Mouse (Mus musculus): ENCODE data around the gene Mrps25.

Gene Mrps25

DNA sequence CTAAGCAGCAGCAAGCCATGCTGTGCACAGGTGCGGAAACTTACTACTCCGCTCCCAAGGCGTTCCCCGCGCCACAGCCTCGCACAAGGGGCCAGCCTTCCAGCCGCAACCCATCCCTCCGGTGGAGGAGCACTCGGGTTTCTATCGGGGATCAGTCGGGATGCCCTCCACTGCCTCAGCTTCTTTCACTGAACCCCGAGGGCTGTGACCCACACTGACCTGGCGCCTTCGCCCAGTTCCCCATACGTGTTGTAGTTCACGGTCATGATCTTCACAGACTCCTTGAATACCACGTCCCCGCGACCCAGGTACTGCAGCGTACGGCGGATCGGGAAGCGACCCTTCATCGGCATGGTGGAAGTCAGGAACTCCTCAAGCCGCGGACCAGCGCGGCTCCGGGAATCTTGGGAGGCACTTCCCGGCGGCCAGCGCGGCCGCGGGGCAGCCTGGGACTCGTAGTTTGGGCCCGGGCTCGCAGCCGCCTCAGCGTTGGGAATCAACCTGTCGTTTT is at the start of gene Mrps25:
TSS of gene Mrps25 (minus strand) at position 413 of the 511 bp plus-strand sequence.
- DNase-seq (ENCODE audit: low spot score) = peak; percentile 58

DNA sequence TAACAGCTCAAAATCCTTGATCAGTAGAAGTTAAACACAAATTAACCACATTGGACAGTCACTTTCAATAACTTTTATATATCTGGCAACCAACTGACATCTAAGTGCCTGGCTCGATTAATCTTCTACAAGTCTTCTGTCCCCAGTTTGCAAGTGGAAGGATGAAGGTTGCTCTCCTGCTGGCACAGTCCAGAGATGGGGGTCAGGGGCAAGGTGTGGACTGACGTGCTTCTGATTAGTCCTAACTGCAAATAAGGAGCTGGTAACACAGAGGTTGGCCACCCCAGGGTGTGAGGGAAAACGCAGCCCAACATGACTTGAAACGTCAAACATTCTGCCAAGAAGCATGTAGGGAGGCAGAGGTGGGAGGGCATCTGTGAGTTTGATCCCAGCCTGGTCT is 47.9 kb upstream of the Mrps25 start:
- DNase-seq (ENCODE audit: low spot score) = no peak

DNA sequence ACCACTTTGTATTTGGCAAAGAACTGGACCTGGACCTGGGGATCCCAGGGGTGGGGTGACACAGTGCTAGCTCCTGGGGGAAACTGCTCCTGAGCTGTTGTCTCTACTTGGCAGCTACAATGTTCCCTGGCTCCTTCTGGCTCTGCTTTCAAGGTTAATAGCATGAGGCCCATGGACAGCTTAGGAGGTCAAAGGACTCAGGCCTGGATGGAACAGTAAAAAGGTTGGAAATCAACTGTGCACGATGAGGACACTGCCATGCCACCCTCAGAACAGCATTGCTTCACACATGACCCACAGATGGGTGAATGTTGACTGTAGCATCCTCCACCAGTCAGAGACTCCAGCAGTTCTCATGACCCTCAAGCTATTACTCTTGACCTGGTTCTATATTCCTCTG is 47.5 kb upstream of the Mrps25 start:
- DNase-seq (ENCODE audit: low spot score) = no peak

DNA sequence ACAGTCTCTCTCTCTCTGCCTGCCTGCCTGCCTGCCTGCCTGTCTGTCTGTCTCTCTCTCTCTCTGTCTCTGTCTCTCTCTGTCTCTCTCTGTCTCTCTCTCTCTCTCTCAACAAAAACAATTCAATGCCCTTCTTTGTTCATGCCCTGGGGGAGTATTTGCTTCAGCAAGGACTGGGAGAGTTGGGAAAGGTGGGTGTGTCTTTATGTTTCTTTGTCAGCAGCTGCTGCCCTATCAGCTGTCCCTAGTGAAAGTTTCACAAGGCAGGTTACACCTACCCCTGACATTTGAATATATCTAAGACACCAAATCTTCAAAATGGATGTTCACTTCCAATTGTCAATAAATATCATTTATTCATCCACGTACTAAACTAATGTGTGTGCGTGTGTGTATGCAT is 45.8 kb upstream of the Mrps25 start:
- no peak for DNase-seq (ENCODE audit: low spot score)

DNA sequence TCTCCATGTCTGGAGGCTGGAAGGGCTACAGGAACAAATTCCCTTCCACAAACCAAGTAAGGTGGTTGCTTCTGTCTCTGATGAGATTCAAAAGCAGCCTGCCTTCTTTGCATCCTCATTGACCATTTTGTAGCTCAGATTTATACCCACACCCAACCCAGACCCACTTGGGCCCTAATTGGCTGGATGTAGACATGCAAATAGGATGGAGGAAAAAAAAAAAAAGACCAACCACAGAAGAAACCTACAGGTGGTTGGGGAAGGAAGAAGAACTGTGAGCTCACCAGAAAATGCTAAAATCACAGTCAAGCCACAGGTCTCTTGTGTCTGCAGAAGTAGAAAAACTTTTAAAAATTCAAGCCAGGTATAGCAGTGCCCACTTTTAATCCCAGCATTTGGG is 45.3 kb upstream of the Mrps25 start:
- no peak for DNase-seq (ENCODE audit: low spot score)

DNA sequence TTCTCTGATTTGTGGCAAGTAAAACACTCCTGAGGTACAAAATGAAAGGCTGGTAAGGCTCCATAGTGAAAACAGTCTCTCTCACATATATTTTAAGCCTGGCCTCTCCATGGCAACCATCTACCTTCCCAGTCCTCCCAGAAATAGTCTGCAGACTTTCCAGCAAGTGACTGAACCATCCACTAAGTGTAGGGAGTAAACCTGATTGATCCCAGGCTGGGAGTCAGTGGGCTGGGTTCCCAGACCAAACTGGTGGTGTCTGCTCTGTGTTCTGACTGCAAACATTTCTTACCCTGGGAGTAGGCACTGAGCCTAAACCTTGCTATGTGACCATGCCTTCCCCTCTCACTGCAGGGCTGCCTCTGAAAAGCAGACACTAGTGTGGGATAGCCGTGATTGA is 41.1 kb upstream of the Mrps25 start:
- DNase-seq (ENCODE audit: low spot score) = no peak

DNA sequence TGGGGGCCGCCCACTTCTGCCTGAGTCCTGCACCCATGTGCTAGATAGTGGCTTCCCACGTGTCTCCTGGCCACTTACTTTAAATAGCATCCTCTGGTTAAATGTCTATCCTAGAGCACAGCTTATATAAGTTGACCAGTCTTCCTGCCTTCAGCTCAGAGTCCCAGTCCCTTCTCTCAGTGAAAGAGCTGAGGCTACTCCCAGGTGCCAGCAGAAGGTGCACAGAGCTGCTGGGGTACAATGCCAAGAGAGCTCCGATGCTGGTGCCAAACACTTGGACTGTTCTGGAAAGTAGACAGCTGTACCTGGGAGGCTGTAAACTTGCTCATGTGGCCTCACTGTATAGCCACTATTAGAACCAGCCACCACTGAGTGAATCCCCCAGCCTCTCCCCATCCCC is 38.2 kb upstream of the Mrps25 start:
- no peak for DNase-seq (ENCODE audit: low spot score)

DNA sequence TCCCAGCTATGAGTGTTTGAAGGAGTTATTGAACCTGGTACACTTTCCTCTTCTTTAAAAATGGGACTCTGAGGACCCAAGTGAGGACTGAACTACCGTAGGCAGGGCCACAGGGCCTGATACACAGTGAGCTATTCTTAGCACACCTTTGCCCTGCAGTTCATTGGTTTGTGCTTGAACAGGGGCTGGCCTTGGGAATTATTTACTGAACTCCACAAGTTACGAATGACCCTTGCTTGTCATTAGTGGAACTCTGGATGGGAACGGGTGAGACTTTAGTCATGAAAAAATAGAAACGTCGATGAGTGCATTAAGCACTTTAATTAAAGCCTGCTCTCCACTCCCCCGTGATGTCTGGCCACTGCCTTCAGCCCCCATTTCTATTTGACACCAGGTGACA is 37.8 kb upstream of the Mrps25 start:
- DNase-seq (ENCODE audit: low spot score) = no peak

DNA sequence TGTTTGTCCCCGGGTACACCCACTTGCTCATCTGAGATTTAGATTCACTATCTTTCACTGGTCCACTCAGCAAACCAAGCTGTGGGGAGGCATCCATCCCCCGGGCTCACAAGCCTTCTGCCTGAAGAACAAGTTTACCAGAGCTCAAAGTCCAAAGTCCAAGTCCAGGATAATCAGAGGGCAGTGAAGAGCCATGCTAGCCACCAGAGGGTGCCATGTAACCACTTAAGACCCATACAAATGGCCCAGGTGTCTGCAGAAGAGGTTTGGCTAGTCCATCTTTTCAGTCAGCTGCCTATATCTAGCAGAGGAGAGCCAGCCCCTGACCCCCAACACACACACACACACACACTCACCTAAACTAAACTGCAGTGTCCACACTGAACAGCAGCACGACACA is 35.6 kb upstream of the Mrps25 start:
- DNase-seq (ENCODE audit: low spot score) = peak; percentile 7

DNA sequence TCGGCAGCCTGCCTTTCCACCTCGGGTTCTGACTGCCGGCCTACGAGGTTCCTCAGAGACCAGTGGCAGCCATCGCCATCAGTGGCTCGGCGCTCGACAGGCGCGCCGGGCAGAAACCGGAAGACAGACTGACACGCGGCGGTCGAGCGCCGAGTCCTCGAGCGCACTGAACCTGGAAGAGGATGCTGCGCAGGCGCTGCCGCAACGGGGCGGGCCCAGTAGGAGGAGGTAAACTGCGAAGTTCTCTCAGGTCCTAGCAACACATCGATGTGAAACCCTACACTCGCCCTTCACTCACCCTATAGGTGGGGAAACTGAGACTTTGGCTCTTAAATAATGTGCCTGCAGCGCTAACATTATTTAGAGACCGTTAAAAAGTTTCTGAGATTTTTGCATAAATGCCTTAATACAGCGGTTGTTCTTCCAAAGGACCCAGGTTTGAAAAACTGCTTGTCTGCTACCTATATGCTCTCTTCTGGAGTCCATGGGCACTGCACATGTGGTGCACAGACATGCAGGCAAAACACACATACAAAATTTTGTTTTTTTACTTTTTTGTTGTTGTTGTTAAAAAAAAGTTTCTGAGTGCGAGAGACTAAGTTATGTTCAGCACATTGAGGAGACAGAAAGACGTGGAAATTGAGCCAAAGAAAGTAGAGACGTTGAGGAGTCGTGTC is 31.1 kb upstream of the Mrps25 start, which contains the start of gene Rbsn:
TSS of gene Rbsn (minus strand) at position 153 of the 677 bp plus-strand sequence.
- DNase-seq (ENCODE audit: low spot score) = peak; percentile 93

DNA sequence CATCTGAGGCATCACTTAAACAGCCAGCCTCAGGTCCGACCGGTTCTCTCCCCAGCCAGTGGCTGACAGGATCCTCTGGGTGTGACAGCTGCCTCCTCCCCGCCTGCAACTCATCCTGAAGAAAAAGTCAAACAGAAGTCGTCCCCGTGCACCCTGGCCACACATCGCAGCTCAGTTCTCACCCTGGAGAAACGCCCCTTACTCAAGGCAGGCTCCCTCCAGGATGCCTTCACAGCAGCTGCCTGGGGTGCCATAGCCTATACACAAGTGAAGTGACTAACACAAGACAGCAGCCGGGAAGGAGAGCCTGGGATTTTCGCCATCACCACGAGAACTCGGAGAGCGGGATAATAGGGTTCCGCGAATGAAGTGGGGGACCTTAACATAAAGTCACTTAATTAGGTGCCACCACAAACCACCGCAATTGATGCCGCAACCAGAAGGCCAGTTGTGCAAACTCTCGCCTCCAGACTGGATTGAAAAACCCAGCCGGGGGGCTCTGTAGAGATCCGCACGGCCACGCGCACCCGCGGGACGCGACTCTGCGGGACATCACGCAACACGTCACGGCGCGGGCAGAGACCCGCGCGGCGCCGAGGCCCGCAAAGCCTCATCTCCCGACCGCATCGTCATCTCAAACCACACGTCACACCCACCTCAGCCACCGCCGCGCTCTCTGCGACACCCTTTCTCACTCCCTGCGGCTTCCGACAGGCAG is 30.4 kb upstream of the Mrps25 start:
- DNase-seq (ENCODE audit: low spot score) = no peak

DNA sequence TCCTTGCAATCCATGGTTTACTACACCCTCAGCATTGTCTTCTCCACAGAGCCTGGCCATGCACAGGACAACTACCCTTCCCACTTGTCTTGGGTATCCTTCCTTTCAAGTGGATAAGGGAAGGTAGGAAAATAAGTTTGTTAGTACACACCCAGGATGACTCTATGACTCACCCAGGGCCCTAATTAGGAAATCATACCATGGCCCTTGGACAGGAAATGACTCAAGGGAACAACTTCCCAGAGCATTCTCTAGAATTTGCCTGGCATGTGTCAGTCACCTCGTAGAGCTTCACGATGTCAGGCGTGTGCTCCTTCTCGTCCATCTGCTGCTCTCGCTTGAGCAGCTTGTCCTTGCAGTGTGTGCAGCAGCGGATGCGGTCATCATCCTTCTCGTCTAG is 15.6 kb upstream of the Mrps25 start:
- DNase-seq (ENCODE audit: low spot score) = no peak

DNA sequence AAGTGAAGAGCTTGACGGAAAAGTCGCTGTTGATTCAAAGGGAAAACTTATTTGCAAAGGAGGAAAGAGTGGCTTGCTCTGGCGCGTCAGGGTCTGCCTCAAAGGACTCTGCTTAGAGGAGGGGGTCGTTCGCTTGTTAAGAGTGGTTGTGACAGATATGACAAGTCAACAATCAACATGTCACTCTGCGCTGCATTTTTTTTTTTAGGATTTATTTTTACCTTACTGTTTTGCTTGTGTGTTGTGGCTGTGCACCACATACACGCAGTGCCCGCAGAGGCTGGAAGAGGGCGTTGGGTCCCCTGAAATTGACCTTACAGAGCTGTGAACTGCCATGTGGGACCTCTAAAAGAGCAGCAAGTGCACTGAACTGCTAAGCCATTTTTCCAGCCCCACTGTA is 345 bp upstream of the Mrps25 start:
- no peak for DNase-seq (ENCODE audit: low spot score)

DNA sequence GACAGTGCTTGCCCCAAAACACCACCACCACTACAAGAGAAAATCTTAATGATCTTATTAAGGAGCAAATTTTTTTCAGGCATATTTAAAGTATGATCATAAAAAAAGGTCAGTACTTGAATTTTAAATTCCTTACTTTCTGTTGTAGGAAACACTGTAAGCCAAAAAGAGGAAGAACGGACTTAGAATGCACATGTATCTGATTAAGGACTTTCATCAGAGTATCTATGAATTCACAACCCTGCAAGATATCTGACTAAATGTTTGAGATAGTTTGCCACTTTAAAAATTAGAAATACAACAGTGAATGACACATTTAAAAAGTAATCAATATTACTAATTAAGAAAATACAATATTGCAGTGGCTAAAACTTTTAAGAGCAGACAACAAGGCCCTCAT is 7.4 kb downstream of the Mrps25 start:
- DNase-seq (ENCODE audit: low spot score) = no peak

DNA sequence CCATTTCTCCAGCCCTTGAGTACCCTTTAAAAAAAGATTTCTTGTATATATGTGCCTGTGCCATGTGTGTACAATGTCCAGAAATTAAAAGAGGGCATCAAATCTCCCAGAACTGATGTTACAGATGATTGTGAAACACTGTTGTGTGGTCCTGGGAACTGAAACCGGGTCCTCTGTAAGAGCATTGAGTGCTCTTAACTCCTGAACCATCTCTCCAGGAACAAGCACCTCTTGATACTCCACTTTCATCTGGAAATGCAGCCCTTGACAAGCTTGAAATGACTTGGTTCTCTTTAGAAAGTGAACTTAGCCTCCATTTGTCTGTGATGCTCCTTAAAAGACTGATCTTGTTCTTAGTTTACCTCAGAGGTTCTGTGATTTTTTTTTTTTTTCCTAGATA is 21.1 kb downstream of the Mrps25 start:
- peak; percentile 29 for DNase-seq (ENCODE audit: low spot score)

DNA sequence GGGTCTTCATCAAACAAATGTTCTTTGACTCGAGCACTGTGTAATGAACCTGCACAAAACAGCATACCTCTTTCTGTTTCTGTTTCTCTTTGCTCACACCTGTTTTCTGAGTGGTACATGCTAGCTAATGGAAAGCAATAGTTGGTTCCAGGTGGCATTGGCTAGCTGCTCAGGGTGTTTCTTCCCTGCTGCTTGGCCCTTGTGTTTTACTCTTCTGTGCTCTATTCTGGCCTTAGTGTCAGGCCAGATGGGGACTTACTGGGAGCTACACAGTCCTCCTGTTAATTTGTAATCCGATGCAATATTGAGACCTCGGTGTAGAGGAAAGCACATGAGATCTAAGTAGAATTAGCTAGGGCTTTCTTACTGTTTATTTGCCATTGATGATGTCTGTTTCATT is 25.0 kb downstream of the Mrps25 start:
- no peak for DNase-seq (ENCODE audit: low spot score)

DNA sequence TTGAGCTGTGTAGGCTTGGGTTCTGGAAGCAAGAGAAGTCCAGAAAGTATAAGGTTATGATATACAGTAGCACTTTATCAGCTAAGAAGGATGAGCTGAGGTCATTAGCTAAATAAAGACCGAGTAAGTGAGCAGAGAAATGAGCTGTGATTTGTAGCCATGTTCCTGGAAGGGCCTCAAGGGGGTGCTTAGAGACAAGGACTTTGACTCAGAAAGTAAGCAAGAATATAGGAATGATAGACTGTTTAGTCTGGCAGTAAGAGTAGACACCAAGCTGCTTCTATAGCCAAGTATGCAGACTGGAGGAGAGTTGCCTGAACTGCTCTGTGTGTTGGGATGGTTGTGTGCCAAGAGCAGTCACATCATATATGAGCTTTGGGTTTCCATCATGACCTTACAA is 30.1 kb downstream of the Mrps25 start:
- no peak for DNase-seq (ENCODE audit: low spot score)

DNA sequence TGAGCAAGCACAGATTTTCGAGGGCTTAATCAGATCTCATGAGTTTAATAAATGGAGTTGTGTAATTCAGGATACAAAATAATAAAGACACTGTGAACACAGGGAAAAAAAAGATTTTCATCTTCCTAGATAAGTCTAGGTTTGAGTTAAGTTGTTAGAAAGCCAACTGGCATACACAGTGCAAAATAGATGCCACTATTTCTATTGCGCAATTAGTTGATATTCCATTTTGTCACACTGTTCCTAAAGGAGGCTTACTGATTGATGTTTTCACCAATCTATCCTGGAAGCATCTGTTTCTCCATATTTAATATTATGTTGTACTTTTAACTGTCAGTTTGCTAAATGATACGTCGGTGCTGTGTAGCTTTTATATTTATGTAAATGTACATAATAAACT is 38.0 kb downstream of the Mrps25 start:
- no peak for DNase-seq (ENCODE audit: low spot score)

DNA sequence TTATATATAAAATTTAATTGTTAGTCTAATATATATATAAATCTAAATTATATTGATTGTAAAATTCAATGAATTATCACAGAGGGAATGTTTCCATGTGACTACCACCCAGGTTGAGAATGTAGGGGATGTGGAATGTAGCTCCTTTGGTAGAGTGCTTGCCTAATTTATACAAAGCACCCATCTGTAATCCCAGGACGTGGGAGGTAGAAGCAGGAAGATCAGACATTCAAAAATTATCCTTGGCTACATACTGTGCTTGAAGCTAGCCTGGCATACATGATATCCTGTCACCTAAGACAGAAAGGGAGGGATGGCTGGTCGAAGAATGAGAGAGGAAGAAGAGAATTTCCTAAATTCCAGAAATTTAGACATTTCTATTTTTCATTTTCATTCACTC is 47.5 kb downstream of the Mrps25 start:
- no peak for DNase-seq (ENCODE audit: low spot score)

DNA sequence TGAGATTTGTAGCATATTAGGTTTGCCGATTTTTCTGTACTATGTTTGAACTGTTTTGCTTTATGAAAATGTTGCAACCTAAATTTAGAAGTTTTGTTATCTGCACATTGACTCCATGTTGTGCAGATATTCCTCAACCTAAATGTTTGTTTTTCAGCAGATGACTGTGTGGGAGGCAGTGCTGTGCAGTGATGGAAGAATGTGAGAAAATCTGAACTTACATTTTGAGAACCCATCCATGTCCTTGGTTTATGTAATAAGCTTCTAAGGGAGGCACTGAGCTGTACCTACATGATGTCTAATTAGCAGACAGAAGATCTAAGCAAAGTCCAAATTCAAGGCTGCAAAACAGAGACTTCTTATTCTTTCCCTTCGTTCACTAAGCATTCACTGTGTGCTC is 50.2 kb downstream of the Mrps25 start:
- DNase-seq (ENCODE audit: low spot score) = no peak

DNA sequence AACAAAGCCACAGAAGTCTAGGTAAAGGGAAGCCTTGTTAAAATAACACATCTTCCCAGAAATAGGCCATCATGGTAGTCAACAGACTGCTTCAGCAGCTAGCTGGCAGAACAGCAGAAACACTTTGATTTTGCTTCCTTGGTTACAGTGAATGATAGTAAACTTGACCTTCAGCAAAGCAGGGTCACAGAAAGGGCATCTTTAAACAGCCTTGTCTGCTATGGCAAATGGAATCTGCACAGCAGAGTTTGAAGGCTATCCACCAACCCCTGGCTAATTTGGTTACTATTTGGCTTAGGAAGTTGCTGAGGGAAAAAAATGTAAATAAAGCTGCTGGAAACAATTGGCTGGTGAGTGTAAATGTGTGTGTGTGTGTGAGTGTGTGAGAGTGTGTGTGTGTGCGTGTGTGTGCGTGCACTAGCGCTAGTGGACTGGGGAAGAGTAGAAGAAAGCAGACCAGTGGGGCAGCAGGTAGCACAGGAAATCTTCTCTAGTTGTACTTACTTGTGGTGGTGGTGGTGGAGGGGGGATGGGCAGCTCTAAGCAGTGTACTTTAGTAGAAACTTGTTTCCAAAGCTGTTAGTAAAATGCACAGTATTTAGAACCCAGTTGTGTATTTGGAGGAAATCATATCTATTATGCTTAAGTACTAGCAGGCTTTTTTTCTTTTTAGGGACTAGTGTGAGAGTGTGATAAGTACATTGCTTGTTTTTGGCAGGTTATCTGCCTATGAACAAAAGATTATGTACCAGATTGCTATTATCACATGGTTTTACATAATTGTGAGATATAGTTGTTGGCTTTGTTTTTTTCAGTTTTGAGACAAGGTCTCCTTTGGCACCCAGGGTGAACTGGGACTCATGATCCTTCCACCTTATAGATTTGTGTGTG is 51.6 kb downstream of the Mrps25 start:
- DNase-seq (ENCODE audit: low spot score) = no peak

DNA sequence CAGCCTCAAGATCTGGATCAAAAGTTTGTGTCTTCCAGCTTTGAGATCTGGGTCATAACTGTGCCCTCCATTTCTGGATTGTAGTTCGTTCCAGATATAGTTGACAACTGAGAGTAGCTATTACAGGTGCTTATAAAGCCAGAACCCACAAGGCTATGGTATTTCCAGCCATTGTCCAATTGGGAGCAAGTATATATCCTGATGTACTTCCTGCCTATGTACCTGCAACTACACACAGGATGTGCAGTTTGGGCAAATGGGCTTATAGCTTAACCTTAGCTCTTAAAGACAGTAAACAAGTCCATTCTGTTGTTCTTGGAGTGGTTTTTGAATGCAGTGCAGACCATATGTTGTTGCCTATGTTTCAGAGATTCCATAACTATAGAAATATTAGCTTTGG is 52.4 kb downstream of the Mrps25 start:
- no peak for DNase-seq (ENCODE audit: low spot score)

Data from lung, postnatal 25 days (tissue).